Mouse (Mus musculus) NIH3T3 (cell line): ENCODE data around the gene Slc9a8.
"Not testable (repeated sequence)": the region's sequence is repeated elsewhere in the genome, so short reads cannot be mapped to it uniquely, and the experiment has no call there.

Experiments
- DNase-seq: peaks from one replicate; pipeline ENCODE4 v3.0.0-alpha.2; 2012; ENCODE audit warnings: low read depth

Slc9a8 gene

GRCm38 (mm10) chr2:167421330-167422149 lies at the start of gene Slc9a8:
Gene Slc9a8 (plus strand): TSS chr2:167421712.
- DNase-seq = peak; percentile 95

- peak; percentile 77 for DNase-seq
Observed at GRCm38 (mm10) chr2:167373266-167373665, 48.2 kb upstream of the Slc9a8 start.

- no peak for DNase-seq
Observed at GRCm38 (mm10) chr2:167374191-167374805, 47.2 kb upstream of the Slc9a8 start.

DNA sequence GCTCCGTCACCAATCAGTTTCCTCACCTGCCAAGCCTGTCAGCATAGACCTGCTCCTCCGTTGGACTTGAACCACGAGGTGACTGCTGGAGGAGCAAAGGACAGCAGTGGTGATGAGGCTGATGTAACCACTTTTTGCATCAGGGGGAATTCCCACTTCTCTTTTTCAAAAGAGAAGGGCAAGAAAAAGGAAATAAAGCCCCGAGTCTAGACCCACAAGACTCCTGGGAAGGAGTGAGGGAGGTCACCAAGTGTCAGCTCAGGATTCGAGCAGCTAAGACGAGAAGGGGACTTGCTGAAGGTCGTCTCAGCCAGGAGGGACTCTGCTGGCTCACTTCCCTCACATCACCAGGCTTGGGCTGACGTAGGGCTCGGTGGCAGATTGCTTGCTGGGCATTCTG lies 46.4 kb upstream of the Slc9a8 start:
- DNase-seq = no peak

- no peak for DNase-seq
Observed at GRCm38 (mm10) chr2:167375688-167376087, 45.8 kb upstream of the Slc9a8 start.

DNA sequence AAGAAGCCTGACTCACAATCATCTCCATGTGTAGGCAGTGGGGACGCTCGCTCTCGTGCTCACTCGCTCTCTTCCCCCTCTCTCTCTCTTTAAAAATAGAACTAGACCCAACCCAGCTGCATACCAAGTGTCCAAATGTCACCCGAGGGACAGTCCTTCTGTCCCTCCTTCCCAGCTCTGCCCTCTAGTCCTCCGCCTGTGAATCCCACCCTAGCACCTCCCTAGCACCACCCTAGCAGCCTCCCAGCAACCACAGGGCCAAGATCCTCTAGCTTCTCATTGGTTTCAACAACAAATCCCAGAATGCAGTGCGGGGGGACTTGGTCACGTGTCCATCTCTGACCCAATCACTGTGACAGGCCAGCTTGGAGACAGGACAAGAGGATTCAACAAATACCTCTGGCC lies 45.4 kb upstream of the Slc9a8 start:
- DNase-seq = no peak

DNA sequence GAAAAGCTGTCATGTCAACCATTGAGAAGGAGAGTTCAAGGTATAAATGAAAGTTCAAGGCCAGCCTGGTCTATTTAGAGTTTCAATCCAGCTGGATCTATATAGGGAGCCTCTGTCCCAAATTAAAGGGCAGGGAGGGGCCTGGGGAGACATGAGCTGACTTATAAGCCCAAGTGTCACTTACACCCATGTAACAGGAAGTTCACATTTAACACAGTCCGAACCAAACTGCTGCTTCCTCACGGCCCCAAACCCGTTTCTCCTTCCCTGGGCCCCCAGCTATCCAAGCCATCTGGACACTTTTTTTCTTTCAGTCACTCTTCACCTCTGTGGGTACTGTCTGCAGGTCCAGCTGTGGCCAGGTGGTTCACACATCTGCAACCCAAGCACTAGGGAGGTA lies 43.8 kb upstream of the Slc9a8 start:
- no peak for DNase-seq

- DNase-seq = no peak
Observed at GRCm38 (mm10) chr2:167378972-167379371, 42.5 kb upstream of the Slc9a8 start.

GRCm38 (mm10) chr2:167380615-167381285 lies 40.8 kb upstream of the Slc9a8 start:
- peak; percentile 65 for DNase-seq

DNA sequence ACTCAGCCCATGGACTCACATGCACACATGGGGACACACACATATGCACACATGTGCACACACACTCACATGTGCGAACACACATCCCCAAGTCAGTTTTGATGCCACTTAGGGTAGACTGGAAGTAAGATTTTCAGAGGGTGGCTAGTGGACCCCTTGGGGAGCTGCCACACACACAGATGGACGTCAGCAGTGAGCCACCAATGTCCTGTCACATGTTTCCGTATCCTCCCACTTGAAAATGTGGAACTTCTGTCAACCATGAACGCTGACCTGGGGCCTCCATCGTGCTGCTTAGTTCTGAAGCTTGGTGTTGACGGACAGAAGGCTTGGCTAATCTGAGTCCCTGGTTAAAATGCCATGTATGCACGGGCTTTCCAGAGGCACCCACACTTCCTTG lies 39.9 kb upstream of the Slc9a8 start:
- DNase-seq = no peak

DNA sequence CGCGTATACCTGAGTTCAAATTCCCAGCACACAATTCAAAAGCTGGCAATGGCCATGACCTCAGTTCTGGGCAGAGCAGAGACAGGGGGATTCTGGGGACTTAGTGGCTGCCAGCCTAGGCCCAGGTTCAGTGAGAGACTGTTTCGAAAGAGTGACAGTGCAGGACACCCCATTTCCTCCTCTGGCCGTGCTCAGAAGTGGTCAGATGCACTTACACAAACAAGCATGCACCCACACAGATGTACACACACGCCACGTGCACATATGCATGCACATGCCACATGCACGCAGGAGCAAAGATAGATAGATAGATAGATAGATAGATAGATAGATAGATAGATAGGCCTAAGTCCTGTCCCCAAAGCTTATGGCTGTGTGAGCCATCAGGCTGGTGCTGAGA lies 39.1 kb upstream of the Slc9a8 start:
- no peak for DNase-seq

DNA sequence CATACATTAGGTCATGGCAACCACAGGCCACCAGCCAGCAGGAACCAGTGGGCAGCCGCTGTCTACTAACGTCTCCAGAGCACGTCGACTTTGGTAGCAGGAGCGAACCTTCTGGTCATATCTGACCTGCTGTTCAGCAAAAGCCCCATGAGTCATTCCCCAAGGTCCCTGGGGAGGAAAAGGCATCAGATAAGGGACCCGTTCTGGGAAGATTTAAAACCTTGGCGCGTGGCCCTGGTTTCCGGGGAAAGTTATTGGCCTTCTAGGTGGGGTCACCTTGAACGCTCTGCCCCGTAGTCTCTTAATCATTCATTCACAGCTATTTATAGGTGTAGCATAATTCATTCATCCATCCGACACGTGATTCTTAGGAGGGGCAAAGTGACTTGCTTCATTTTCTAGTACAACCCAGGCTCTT lies 37.8 kb upstream of the Slc9a8 start:
- DNase-seq = peak; percentile 91

DNA sequence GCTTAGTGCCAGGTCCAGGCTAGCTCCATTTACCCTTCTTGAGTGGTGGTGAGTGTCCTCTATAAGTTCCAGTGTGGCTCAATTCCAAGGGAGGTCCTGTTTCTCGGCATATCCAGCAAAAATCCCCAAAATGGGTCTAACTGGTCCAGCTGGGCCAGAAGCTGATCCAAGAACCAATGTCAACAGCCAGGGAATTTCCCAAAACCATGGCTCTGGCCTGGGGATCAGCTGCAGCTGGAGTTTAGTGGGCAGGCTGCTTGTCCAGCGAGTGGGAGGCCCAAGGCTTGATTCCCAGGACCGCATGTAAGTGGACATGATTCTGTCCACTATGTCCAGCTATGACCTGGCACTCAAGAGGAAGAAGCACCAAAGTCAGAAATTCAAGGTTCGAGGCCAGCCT lies 35.1 kb upstream of the Slc9a8 start:
- DNase-seq = peak; percentile 60

DNA sequence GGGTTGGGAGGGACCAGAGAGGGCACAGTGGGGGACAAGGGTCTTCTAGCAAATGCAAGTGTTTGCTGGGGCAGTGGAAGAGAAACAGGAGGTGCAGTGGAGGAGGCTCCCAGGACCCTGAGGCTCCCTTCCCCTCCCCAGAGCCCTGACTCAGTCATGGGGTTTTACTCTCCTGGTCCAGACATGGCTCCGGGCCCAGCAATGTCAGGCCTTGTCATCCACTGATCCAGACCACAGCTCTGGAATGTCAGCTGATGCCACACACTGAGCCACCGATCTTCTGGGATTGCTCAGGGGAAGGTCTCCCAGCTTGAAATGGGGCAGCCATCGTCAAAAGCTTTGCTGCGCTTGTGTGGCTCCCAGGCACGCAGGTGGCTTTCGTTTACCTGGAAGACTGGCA lies 34.5 kb upstream of the Slc9a8 start:
- peak; percentile 73 for DNase-seq

DNA sequence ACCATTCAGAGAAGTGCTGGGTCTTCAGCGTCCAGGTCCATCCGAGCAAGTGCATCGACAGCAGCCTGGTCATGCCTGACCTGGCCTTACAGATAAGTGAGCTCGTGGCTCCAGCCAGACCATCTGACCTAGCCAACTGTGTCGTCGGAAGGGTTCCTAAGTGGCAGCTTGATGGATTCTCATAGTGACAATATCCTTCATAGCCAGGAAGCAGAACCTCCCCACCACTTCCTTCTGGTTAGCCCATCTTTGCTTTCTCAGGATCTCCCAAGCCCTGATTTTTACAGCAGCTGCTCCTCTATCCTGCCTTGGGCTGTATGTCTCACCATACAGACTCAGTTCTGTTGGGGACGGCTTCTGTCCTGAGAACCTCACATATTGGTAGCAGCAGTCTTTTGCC lies 27.1 kb upstream of the Slc9a8 start:
- no peak for DNase-seq

- DNase-seq = not testable (repeated sequence)
Observed at GRCm38 (mm10) chr2:167396420-167396819, 25.1 kb upstream of the Slc9a8 start.

GRCm38 (mm10) chr2:167399012-167399411 lies 22.5 kb upstream of the Slc9a8 start:
- no peak for DNase-seq

DNA sequence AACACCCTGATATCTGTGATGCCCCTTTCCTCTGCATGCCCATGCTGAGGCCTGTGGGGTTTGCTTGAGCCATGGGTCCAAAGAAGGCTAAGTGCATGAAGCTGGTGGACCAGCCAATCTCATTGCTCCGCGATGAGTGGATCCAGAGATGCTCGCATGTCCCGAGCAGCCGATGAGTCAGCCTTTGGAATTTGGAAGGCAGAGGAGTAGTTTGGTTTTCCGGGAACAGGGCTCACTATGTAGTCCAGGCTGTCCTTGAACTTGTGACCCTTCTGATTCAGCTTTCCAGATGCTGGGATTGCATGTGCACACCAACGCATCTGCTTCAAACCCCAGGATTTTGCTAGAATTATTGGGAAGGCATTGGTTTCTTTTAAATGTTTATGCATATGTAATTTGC lies 21.9 kb upstream of the Slc9a8 start:
- DNase-seq = peak; percentile 97

GRCm38 (mm10) chr2:167403085-167403484 lies 18.4 kb upstream of the Slc9a8 start:
- DNase-seq = peak; percentile 66

- DNase-seq = no peak
Observed at GRCm38 (mm10) chr2:167405101-167405880, 16.2 kb upstream of the Slc9a8 start.

GRCm38 (mm10) chr2:167407296-167407929 lies 14.1 kb upstream of the Slc9a8 start:
- no peak for DNase-seq

- DNase-seq = no peak
Observed at GRCm38 (mm10) chr2:167414461-167414860, 7.1 kb upstream of the Slc9a8 start.
